Mouse (Mus musculus) heart, embryonic 11.5 days (tissue): ENCODE measurements at regions not wholly inside any gene's neighbourhood (a gene's known extent, or its start where the extent isn't known, plus 50 kb on each side); places are given as distances from the start of the nearest gene placed in this dataset.
A peak's percentile ranks its signal among the peaks of the same experiment; 100 is the strongest.

Experiments used
- ATAC-seq: fragments of 200-750 bp; cut with Nextera tagmentation; replicated peaks from 2 replicates; pipeline ENCODE4 v1.8.0; 2017; ENCODE audit warnings: moderate library complexity; ENCODE audit not compliant: insufficient number of reproducible peaks, low FRiP score, low TSS enrichment
- H3K27ac ChIP-seq: fragments of 300-500 bp; sonication (generic); 2 replicates; pipeline ENCODE4 v1.5.1; 2014; ENCODE audit warnings: mild to moderate bottlenecking, low read depth, low read length
- H3K27me3 ChIP-seq: fragments of 300-500 bp; sonication (generic); 2 replicates; pipeline ENCODE4 v1.6.1; 2014; ENCODE audit warnings: mild to moderate bottlenecking, low read length, mixed read lengths; ENCODE audit not compliant: control insufficient read depth, insufficient read depth
- H3K36me3 ChIP-seq: fragments of 300-500 bp; sonication (generic); 2 replicates; pipeline ENCODE4 v1.6.1; 2014; ENCODE audit warnings: mild to moderate bottlenecking, low read length, moderate library complexity, mixed read lengths; ENCODE audit not compliant: control insufficient read depth, insufficient read depth
- H3K4me1 ChIP-seq: fragments of 300-500 bp; sonication (generic); 2 replicates; pipeline ENCODE4 v1.6.1; 2014; ENCODE audit warnings: low read length; ENCODE audit not compliant: control insufficient read depth, insufficient read depth
- H3K4me2 ChIP-seq: fragments of 300-500 bp; sonication (generic); 2 replicates; pipeline ENCODE4 v1.6.1; 2014; ENCODE audit warnings: mild to moderate bottlenecking, moderate library complexity
- H3K4me3 ChIP-seq: fragments of 300-500 bp; sonication (generic); 2 replicates; pipeline ENCODE4 v1.5.1; 2014; ENCODE audit warnings: low read depth, low read length
- H3K9ac ChIP-seq: fragments of 300-500 bp; sonication (generic); 2 replicates; pipeline ENCODE4 v1.6.1; 2014; ENCODE audit warnings: mild to moderate bottlenecking, low read depth, low read length, moderate library complexity
- H3K9me3 ChIP-seq: fragments of 300-500 bp; sonication (generic); replicated peaks from 2 replicates; pipeline ENCODE4 v1.6.1; 2016; ENCODE audit warnings: low read length; ENCODE audit not compliant: control insufficient read depth
- WGBS: fragments of 180-500 bp; shearing (Covaris S2); extraction: QIAGEN DNeasy Blood & Tissue Kit; methylation state at CpG from one replicate; pipeline ENCODE4 v1.1.7; 2014; ENCODE audit not compliant: insufficient replicate concordance; 5-methylcytosine and 5-hydroxymethylcytosine counted together

DNA sequence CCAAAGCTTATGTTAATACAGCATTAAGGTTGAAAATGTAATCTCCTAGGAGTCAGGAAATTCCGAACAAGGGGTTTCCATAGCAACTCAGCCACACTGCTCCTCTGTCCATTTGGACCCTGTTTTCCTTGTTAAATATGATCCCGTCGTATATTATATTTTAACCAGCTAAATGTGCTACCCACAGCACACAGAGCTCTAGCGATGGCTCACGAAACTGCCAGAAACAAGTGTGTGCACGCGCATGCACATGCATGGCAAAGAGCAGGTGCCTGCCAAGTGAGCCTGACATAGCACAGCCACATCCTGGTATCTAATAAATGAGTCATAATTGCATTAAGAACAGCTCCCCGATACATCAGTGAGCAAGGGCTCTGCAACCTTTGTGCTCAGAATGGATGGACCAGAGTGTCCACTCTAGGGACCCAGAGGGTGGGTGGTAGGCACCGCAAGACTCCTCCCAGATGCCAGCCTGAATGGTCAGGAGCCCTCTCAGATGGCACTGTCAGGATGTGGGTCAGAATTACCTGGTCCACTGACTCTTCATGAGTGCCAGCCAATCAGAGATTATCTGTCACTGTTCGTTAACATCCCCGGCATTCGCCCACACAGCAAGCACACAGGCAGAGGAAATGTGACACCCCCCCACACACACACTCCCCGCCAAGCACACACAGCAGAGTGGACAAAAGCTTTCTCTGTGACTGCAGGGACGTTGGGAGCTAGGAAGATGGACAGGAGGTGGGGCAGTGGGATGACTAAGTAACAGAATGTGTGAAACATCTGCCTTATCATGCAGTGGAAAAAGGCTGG lies 272.8 kb upstream of the Zmiz1 start:
- ATAC-seq = no peak
- Histone ChIP-seq H3K4me2 (no peak overlapping the region), H3K27me3 (no peaks in the 10 kb centered on the region), H3K36me3 (no peaks in the 10 kb centered on the region), H3K4me3 (no peak overlapping the region), H3K4me1 (peaks cover 27% of the 10 kb centered on the region), H3K9me3 (no peaks in the 10 kb centered on the region), H3K27ac (peak overlapping the region; percentile 36; the same call in 1 of the 2 replicates), H3K9ac (no peak overlapping the region)
- 46% methylated on average over 14 of the region's 14 CpGs for WGBS

DNA sequence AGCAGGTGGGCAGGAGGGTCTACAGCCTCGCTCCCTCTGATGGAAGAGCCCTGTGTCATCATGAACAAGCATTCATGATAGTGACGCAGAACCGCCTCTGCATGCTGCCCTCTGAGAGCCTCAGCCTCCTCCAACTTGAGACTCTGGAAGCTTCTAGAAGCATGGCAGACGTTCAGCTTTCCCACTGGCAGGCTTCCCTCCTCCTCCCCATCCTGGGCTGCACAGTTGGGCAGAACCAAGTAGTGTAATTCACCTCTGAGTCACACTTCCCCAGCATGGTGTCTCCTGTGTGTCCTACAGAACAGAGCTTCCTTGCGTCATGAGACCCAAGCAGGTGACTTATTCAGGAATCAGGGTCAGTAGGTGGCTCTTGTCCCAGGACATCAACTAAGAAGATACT lies 271.3 kb upstream of the Zmiz1 start:
- no peak for ATAC-seq
- Histone ChIP-seq H3K36me3 (no peaks in the 10 kb centered on the region), H3K4me3 (no peak overlapping the region), H3K9me3 (no peaks in the 10 kb centered on the region), H3K9ac (no peak overlapping the region), H3K4me1 (peaks cover 27% of the 10 kb centered on the region), H3K4me2 (no peak overlapping the region), H3K27ac (no peak overlapping the region), H3K27me3 (no peaks in the 10 kb centered on the region)
- WGBS = 77% methylated on average over 5 of the region's 5 CpGs

DNA sequence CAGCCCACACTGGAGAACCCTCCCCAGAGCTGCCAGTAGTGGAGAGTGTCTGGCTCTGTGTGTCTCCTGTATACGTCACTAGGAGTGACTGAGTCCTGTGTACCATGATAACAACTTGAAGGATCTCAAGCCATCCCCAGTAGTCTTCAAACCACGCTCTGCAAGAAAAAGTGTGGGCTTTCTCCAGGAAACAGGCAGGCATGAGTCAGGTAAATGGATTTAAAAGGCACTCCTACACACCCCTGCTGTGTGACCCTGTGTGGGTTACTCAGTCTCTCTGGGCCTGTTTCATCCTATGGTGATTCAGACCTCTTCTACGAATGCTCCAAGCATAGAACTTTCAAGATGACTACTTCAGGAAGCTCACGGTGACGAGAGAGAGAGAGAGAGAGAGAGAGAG lies 269.7 kb upstream of the Zmiz1 start:
- Histone ChIP-seq H3K9me3 (no peaks in the 10 kb centered on the region), H3K27ac (no peak overlapping the region), H3K4me3 (no peak overlapping the region), H3K4me1 (peaks cover 24% of the 10 kb centered on the region), H3K27me3 (0 out of 2 replicates have a peak, but pooled peaks cover 2% of the 10 kb centered on the region), H3K4me2 (no peak overlapping the region), H3K9ac (no peak overlapping the region), H3K36me3 (no peaks in the 10 kb centered on the region)
- WGBS = 77% methylated on average over 5 of the region's 5 CpGs
- no peak for ATAC-seq

DNA sequence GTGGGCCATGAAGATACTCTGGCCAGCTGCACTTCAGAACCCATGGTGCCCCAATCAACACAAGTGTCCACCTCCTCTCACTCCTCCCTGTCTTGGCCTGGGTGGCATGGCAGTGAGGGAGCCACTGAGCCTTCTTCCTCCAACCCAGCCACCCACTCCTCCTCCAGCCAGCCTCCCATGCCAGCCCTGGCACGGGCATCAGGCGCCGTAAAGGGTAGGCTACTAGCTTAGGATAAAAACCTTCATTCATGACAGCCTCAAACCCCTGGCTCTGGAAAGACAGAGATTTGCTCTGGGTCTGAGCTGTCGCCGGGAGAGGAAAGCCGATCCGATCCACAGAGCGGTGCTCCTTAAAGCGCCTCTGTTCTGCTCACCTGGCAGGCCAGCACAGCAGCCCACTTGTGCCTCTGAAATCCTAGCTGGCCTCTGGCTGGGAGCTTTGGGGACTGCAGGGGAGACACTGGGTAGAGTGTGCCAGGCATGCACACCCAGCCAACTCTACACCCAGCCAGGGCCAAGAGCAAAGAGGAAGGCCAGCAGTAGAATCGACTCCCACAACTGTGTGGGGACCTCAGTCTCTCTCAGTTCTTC lies 268.2 kb upstream of the Zmiz1 start:
- no peak overlapping the region for H3K4me2 ChIP-seq
- H3K27ac ChIP-seq = no peak overlapping the region
- H3K4me3 ChIP-seq = no peak overlapping the region
- H3K9me3 ChIP-seq = no peaks in the 10 kb centered on the region
- WGBS = 87% methylated on average over 10 of the region's 10 CpGs
- H3K4me1 ChIP-seq = peaks cover 13% of the 10 kb centered on the region
- 0 out of 2 replicates have a peak, but pooled peaks cover 2% of the 10 kb centered on the region for H3K27me3 ChIP-seq
- ATAC-seq = no peak
- no peaks in the 10 kb centered on the region for H3K36me3 ChIP-seq
- H3K9ac ChIP-seq = no peak overlapping the region

DNA sequence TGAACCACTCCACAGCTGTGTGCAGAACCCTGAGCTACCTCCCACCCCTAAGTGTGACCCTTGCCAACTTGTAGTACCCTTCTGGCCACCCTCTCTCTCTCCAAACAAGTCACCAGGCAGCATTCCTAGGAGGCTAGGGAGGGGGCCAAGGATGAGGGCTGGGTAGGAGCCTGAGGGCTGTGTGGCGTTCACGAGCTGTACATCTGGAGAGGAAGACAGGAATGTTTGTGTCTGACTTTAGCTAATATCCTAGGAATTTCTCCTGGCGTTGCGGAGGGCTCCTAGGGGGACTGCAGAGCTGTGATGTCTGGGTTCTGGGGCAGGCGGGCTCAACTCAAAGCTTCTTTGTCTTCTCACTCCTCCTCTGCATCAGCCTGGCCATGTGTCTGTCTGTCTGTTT lies 262.2 kb upstream of the Zmiz1 start:
- H3K4me1 ChIP-seq = peaks cover 14% of the 10 kb centered on the region
- H3K27ac ChIP-seq = peak overlapping the region; percentile 50; the same call in 1 of the 2 replicates
- 27% methylated on average over 5 of the region's 5 CpGs for WGBS

DNA sequence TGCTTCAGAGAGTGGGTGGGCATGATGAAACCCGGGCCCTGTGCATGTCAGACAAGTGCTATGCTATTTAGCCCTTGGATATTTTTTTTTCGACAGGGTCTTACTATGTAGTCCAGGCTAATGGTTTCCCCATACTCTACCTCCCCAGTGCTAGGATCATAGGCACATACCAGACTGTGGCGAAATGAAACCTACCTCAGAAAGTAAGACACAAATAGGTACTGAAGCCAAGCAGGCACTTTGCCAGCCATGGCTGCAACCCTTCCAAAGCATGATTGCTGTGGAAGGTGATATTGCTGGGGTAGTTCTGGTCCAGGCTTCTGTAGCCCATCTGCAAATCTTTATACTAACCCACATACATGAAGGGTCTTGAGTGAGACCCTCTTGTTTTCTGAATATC lies 259.1 kb upstream of the Zmiz1 start:
- H3K4me1 ChIP-seq = peaks cover 14% of the 10 kb centered on the region
- H3K36me3 ChIP-seq = no peaks in the 10 kb centered on the region
- H3K9ac ChIP-seq = no peak overlapping the region
- H3K9me3 ChIP-seq = no peaks in the 10 kb centered on the region
- 78% methylated on average over 3 of the region's 3 CpGs for WGBS
- no peaks in the 10 kb centered on the region for H3K27me3 ChIP-seq
- no peak overlapping the region for H3K27ac ChIP-seq
- ATAC-seq = no peak
- H3K4me2 ChIP-seq = no peak overlapping the region
- no peak overlapping the region for H3K4me3 ChIP-seq

More for the DNA sequence above, 262.2 kb upstream of the Zmiz1 start:
- Histone ChIP-seq H3K9me3 (no peaks in the 10 kb centered on the region), H3K4me2 (no peak overlapping the region), H3K27me3 (0 out of 2 replicates have a peak, but pooled peaks cover 2% of the 10 kb centered on the region), H3K36me3 (no peaks in the 10 kb centered on the region), H3K4me3 (no peak overlapping the region), H3K9ac (no peak overlapping the region)
- ATAC-seq = 0 out of 2 replicates have a peak, but pooled peaks have one; percentile 25

DNA sequence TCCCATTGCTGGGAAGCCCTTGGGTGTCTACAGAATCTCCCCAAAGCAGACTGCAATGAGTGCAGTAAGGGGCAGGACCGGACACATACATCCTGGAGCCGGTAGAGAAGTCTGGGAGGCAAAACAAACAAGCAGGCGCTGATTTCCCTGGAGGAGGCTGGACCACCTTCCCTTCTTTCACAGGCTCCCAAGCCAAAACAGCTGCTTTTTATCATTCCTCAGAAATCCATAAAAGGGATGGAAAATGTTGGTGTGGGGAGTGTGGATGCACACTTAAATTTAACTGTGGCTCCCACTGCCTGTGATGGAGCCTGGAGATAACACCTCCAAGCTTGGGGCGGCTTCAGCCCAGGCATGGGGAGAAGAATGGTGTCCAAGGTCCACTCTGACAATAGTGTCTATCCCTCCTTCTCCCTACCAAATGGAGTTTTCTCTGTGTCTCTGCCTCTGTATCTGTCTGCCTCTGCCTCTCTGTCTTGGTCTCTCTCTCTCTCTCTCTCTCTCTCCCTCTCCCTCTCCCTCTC lies 258.3 kb upstream of the Zmiz1 start:
- no peak for ATAC-seq
- WGBS = 34% methylated on average over 4 of the region's 4 CpGs
- peaks cover 14% of the 10 kb centered on the region for H3K4me1 ChIP-seq

DNA sequence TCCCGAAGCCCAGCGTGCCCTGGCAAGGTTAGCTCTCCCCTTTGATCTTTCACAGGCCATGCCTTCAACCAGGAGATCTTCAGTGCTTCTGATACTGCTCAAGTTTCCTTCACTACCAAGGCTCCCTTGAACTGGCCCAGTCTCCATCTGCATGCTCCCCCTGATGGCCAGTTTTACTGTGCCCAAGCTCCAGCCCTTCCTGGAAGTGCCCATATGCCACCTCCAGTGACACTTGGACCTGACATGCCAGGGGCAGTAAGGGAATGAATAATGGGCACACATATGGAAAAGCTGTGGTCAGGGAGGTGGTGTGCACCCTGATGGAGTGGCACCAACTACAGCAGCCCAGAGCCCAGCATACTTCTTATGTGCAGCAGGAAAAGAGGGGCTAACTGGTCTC lies 256.7 kb upstream of the Zmiz1 start:
- Histone ChIP-seq H3K27ac (no peak overlapping the region), H3K4me1 (peaks cover 10% of the 10 kb centered on the region), H3K9me3 (no peaks in the 10 kb centered on the region), H3K36me3 (no peaks in the 10 kb centered on the region), H3K27me3 (no peaks in the 10 kb centered on the region), H3K4me2 (no peak overlapping the region), H3K9ac (no peak overlapping the region), H3K4me3 (no peak overlapping the region)
- WGBS = 17% methylated on average over 2 of the region's 2 CpGs
- ATAC-seq = no peak

More for the DNA sequence above, 258.3 kb upstream of the Zmiz1 start:
- H3K4me3 ChIP-seq = no peak overlapping the region
- H3K9ac ChIP-seq = no peak overlapping the region
- no peaks in the 10 kb centered on the region for H3K36me3 ChIP-seq
- H3K27ac ChIP-seq = 0 out of 2 replicates have a peak overlapping the region, but pooled peaks have one; percentile 18
- H3K9me3 ChIP-seq = no peaks in the 10 kb centered on the region
- H3K27me3 ChIP-seq = no peaks in the 10 kb centered on the region
- no peak overlapping the region; the same call in 1 of the 2 replicates for H3K4me2 ChIP-seq
